Mouse (Mus musculus) G1E-ER4 (cell line): ENCODE results near the gene Gm10273. TPM values are rescaled to one million over a fixed set of nuclear protein-coding genes. Genes with fewer than 3 reads are reported as not detected.
"Not testable (repeated sequence)": the region's sequence is repeated elsewhere in the genome, so short reads cannot be mapped to it uniquely, and the experiment has no call there.

Experiments
- GATA1 ChIP-seq: IDR thresholded peaks from one replicate; pipeline ENCODE4 v1.8.0; 2012; ENCODE audit warnings: low read length, inconsistent platforms
- polyA plus RNA-seq: library from polyadenylated mRNA; stranded (reverse); fragments of >175 nt; gene quantifications from 2 replicates; pipeline ENCODE4 v1.2.3, GENCODE M21; 2012

Gm10273 gene
- 0.18 and 0.50 TPM in 2 replicates for polyA plus RNA-seq

GRCm38 (mm10) chr10:59395461-59395860 is at the start of gene Gm10273:
TSS of gene Gm10273 (plus strand) at chr10:59395632.
- not testable (repeated sequence) for TF ChIP-seq GATA1

- TF ChIP-seq GATA1, result no peak
Measured at GRCm38 (mm10) chr10:59346560-59346959, 48.9 kb upstream of the Gm10273 start.

GRCm38 (mm10) chr10:59348200-59348599 is 47.2 kb upstream of the Gm10273 start:
- TF ChIP-seq GATA1, result peak; percentile 92

DNA sequence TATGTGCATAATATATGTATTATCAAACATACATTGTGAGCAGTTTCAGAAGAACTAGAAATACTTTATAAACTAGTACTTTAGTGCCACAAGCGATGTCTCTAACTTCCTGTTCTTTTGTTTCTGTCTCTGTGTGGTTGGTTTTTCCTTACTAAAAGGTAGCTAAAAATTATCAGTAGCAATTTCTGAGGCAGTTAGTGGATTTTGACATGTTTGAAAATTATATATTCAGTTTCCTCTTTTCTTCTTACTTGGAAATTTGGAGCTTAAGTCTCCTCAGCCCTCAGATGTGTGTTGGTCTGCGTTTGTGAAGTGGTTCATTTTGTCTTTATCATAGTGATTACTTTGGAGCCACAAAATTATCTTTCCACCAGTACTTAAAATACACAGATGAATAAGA is 45.9 kb upstream of the Gm10273 start:
- TF ChIP-seq GATA1, result no peak

- TF ChIP-seq GATA1, result no peak
Measured at GRCm38 (mm10) chr10:59353065-59353464, 42.4 kb upstream of the Gm10273 start.

DNA sequence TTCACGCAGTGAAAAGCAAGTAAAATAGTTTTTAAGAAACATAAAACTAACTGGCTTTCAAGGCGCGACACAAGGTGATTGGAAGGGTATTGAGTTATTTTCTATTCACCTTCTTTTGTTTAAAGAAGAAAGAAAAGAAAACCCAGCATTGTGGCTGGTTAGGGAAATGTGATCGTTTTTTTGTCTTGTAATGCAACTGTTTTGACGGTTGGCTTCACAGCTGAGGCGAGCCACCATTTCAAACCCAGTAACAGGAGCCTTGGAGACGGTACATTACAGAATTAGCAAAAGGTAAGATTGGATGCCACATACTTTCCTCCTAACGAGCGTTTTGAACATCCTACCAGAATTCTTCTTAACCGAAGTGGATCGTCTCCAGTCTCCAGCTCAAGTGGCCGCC is 41.3 kb upstream of the Gm10273 start:
- TF ChIP-seq GATA1, result no peak

DNA sequence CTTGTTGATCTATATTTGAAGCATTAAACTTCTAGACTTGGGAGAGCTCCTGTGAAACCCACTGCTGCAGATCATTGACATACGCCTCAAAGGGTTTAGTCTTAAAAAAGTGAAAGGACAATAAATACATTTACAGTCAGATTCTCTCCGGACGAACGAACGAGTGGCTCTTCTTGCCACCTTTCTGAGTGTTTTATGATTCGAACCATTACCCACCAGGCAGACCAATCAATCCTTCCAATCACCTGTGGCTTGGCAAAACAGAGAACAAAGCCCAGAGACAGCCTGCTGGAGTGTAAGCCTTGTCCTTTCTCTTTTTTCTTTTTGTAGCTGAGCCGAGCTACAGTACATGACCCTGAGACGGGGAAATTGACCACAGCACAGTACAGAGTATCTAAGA is 40.4 kb upstream of the Gm10273 start:
- TF ChIP-seq GATA1, result no peak

GRCm38 (mm10) chr10:59358744-59359143 is 36.7 kb upstream of the Gm10273 start:
- TF ChIP-seq GATA1, result no peak

DNA sequence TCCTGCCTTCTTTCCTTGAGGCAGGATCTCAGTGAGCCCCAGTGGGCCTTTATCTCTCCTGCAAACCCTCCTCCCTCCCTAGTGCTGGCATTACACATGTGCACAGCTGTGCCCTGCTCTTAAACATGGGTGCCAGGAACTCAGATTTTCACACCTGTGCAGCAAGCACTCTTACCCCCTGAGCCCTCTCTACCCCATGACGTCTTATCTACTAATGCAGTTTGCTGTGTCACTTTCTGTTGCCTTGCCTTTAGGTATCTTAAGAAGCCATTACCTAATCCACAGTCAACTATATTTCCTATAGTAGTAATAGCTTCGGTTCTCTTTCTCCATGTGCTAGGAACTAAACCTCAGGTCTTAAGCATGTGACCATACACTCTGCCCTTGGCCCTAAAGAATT is 32.2 kb upstream of the Gm10273 start:
- no peak for TF ChIP-seq GATA1

- TF ChIP-seq GATA1, result no peak
Measured at GRCm38 (mm10) chr10:59364551-59364950, 30.9 kb upstream of the Gm10273 start.

GRCm38 (mm10) chr10:59365804-59366589 is 29.4 kb upstream of the Gm10273 start:
- TF ChIP-seq GATA1, result no peak

DNA sequence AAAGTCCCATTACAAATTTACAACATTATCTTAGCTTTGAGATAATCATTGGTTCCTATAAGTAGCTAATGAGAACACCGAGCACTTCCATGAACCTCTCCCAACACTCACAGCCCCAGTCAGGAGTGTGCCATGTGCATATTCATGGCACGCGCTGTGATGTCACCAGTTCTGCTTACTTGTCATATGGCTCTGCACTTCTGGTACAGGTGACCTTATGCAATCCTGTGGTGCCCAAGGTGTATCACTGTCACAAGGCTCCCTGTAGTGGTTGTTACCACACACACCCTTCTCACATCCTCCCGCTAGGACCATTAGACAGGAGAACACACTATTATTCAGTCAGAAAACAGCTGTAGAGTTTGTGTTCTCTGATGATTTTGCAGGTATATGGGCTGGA is 28.7 kb upstream of the Gm10273 start:
- TF ChIP-seq GATA1, result no peak

GRCm38 (mm10) chr10:59367206-59367605 is 28.2 kb upstream of the Gm10273 start:
- TF ChIP-seq GATA1, result no peak

DNA sequence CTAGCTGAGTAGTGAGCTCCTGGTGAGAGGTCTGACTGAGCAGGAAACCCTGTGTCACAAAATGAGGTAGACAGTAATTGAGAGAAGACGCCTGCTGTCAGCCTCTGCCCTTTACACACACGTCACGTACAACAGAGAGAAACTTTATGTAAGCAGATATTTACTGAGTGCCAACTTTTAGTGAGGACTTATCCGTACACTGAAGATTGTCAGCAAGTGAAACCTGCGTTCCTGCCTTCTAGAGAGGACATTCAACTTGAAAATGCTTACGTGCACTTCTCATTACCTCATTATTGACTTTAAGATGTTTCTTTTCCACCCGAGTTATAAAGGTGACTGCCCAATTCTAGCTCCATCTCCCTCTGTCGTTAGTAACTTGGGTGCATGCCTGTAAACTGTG is 26.7 kb upstream of the Gm10273 start:
- TF ChIP-seq GATA1, result no peak

DNA sequence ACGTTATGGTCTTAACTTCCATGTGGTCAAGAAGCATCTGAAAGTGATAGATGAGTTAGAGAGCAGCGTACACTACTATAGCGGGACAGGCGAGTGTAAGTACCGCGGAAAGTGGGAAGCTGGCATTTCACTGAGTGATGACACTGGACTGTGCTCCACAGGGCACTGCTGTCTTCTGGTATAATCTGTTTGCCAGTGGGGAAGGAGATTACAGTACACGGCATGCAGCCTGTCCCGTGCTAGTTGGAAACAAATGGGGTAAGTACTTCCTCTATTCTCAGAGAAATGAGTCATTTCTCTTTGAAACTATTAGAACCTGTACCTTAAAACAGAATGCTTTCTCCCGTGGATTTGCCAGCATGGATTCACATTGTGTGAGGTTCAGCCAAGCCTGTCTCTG is 26.0 kb upstream of the Gm10273 start:
- no peak for TF ChIP-seq GATA1

DNA sequence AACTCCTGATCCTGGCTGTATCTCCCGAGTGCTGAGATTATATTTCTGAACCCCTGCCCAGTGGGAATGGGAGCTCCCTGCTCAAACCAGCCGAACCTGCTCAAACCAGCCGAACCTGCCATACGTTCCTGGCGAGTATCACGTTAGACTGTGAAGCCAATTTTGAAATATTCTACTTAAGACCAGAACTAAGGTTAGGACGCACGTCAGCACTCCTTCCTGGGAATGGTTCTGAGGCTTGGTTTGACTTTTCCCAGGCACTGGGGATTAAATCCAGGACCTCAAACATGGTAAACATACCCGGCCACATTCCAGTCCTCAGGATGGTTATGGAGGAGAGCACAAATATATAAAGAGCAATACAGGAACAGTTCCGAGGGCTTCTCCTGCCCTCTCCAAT is 17.5 kb upstream of the Gm10273 start:
- no peak for TF ChIP-seq GATA1

DNA sequence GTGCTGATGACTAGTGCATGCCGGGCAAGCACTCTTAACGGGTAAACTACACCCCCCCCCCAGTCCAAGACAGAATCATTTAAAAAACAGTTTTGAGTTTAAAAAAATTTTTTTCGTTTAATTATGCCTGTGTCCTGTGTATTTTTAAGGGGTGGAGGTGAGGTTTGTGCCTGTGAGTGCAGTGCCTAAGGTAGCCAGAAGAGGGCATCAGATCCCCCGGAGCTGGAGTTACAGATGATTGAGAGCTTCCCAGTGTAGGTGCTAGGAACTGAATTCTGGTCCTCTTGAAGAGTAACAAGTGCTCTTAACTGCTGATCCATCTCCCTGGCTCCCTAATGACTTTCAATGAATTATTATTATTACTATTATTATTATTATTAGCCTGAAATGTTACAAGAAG is 16.7 kb upstream of the Gm10273 start:
- no peak for TF ChIP-seq GATA1
